25 mouse cellular contexts compared by ENCODE assay signal in genomic region chr13:52709580-52709979, GRCm38 (mm10).
"Had no signal": no experiment of that assay in that cellular context is flagged by ENCODE, and none has a peak within 500 bp of the region (broad histone marks: within the 10 kb centered on the region; RNA-seq: fewer than 3 reads in every experiment).

No protein-coding gene starts in this region.

- H3K27me3 ChIP-seq: hindbrain, embryonic 15.5 days; intestine, embryonic 15.5 days; kidney, embryonic 15.5 days had no signal

- H3K36me3 ChIP-seq: heart, embryonic 10.5 days; heart, embryonic 12.5 days; hindbrain, embryonic 13.5 days; hindbrain, embryonic 15.5 days; intestine, embryonic 15.5 days; kidney, embryonic 15.5 days; limb, embryonic 10.5 days; limb, embryonic 12.5 days had no signal

- H3K9me3 ChIP-seq: heart, embryonic 10.5 days; heart, embryonic 12.5 days; hindbrain, embryonic 13.5 days; hindbrain, embryonic 15.5 days; intestine, embryonic 15.5 days; kidney, embryonic 15.5 days; limb, embryonic 10.5 days; limb, embryonic 12.5 days had no signal

- H3K27ac ChIP-seq: gastrocnemius, adult 2 months; heart, embryonic 10.5 days; hindbrain, embryonic 13.5 days; hindbrain, embryonic 15.5 days; intestine, embryonic 15.5 days; kidney, embryonic 15.5 days; kidney, postnatal 0 days; limb, embryonic 10.5 days; limb, embryonic 12.5 days; liver, embryonic 14.5 days had no signal

- H3K4me1 ChIP-seq: hindbrain, embryonic 15.5 days had no signal

- H3K9ac ChIP-seq: heart, embryonic 12.5 days; hindbrain, embryonic 13.5 days; hindbrain, embryonic 15.5 days; intestine, embryonic 15.5 days; kidney, embryonic 15.5 days; limb, embryonic 12.5 days; liver, embryonic 14.5 days had no signal

- DNase-seq: gastrocnemius, adult 2 months; gastrocnemius, postnatal 10 days; gastrocnemius, postnatal 25 days; heart, adult 18-20 months; heart, postnatal 10 days; heart, postnatal 4 days; kidney, adult 18-20 months; kidney, adult 8-10 months; kidney, postnatal 14 days; kidney, postnatal 36 days; layer of hippocampus, adult 9-11 months; layer of hippocampus, postnatal 36 days had no signal

- H3K4me3 ChIP-seq: gastrocnemius, adult 2 months; heart, embryonic 10.5 days; heart, embryonic 12.5 days; hindbrain, embryonic 13.5 days; hindbrain, embryonic 15.5 days; intestine, embryonic 15.5 days; kidney, embryonic 15.5 days; limb, embryonic 10.5 days; limb, embryonic 12.5 days had no signal

- H3K4me2 ChIP-seq: heart, embryonic 12.5 days; hindbrain, embryonic 13.5 days; hindbrain, embryonic 15.5 days; intestine, embryonic 15.5 days; kidney, embryonic 15.5 days; limb, embryonic 12.5 days; liver, embryonic 11.5 days had no signal

- ATAC-seq: inflammation-experienced regulatory T-cells, adult 6 months; intestine, embryonic 15.5 days; intestine, postnatal 0 days had no signal
